Mouse (Mus musculus) kidney, embryonic 14.5 days (tissue): ENCODE measurements around the gene Myo5a. TPM values are rescaled to one million over a fixed set of nuclear protein-coding genes. Genes with fewer than 3 reads are reported as not detected.
A peak's percentile ranks its signal among the peaks of the same experiment; 100 is the strongest.

Experiments used
- ATAC-seq: fragments of 200-750 bp; cut with Nextera tagmentation; 2 replicates; pipeline ENCODE4 v1.8.0; 2017; ENCODE audit warnings: moderate number of reproducible peaks, mild to moderate bottlenecking, moderate TSS enrichment, moderate library complexity; ENCODE audit not compliant: low FRiP score, low TSS enrichment
- H3K27ac ChIP-seq: fragments of 300-500 bp; sonication (generic); 2 replicates; pipeline ENCODE4 v1.5.1; 2014; ENCODE audit warnings: low read depth, mild to moderate bottlenecking, low read length, moderate library complexity, mixed read lengths
- H3K27me3 ChIP-seq: fragments of 300-500 bp; sonication (generic); 2 replicates; pipeline ENCODE4 v1.6.1; 2014; ENCODE audit warnings: mild to moderate bottlenecking, low read length; ENCODE audit not compliant: control insufficient read depth, insufficient read depth
- H3K36me3 ChIP-seq: fragments of 300-500 bp; sonication (generic); 2 replicates; pipeline ENCODE4 v1.6.1; 2014; ENCODE audit warnings: low read length, mixed read lengths; ENCODE audit not compliant: control insufficient read depth, insufficient read depth
- H3K4me1 ChIP-seq: fragments of 300-500 bp; sonication (generic); 2 replicates; pipeline ENCODE4 v1.6.1; 2014; ENCODE audit warnings: low read length, mixed read lengths; ENCODE audit not compliant: control insufficient read depth, insufficient read depth
- H3K4me2 ChIP-seq: fragments of 300-500 bp; sonication (generic); replicated peaks from 2 replicates; pipeline ENCODE4 v1.6.1; 2014; ENCODE audit warnings: low read depth, mild to moderate bottlenecking, low read length
- H3K4me3 ChIP-seq: fragments of 300-500 bp; sonication (generic); 2 replicates; pipeline ENCODE4 v1.5.1; 2014; ENCODE audit warnings: mild to moderate bottlenecking, low read length
- H3K9ac ChIP-seq: fragments of 300-500 bp; sonication (generic); 2 replicates; pipeline ENCODE4 v1.6.1; 2014; ENCODE audit warnings: low read depth, mild to moderate bottlenecking, low read length, moderate library complexity
- H3K9me3 ChIP-seq: fragments of 300-500 bp; sonication (generic); 2 replicates; pipeline ENCODE4 v1.6.1; 2016; ENCODE audit warnings: low read length; ENCODE audit not compliant: control insufficient read depth
- WGBS: fragments of 180-500 bp; shearing (Covaris S2); extraction: QIAGEN DNeasy Blood & Tissue Kit; methylation state at CpG from one replicate; pipeline ENCODE4 v1.1.7; 2014; 5-methylcytosine and 5-hydroxymethylcytosine counted together
- polyA plus RNA-seq: library from polyadenylated mRNA; unstranded; fragments of >200 nt; fragmentation: Nextera tagmentation; extraction: Ambion mirVana; gene quantifications from 2 replicates; pipeline ENCODE4 v1.2.1, GENCODE M21; 2014

Gene Myo5a
- polyA plus RNA-seq, 1 experiment from 2014 or later = 23.5 TPM

- 65% methylated on average over 14 of the region's 14 CpGs for WGBS
- peaks cover 25% of the 10 kb centered on the region for H3K4me1 ChIP-seq
- H3K27ac ChIP-seq = peak overlapping the region; percentile 71; the same call in 1 of the 2 replicates
- H3K9me3 ChIP-seq = no peaks in the 10 kb centered on the region
- H3K9ac ChIP-seq = no peak overlapping the region
- no peak overlapping the region for H3K4me3 ChIP-seq
- peak; percentile 34 for ATAC-seq
- no peak overlapping the region for H3K4me2 ChIP-seq
- H3K27me3 ChIP-seq = no peaks in the 10 kb centered on the region
- H3K36me3 ChIP-seq = no peaks in the 10 kb centered on the region
Observed at GRCm38 (mm10) chr9:75255820-75256545, 185.2 kb downstream of the Myo5a start.

- no peak for ATAC-seq
Observed at GRCm38 (mm10) chr9:75258792-75259191, 188.0 kb downstream of the Myo5a start.

GRCm38 (mm10) chr9:75259656-75260055, 188.8 kb downstream of the Myo5a start:
- no peak overlapping the region for H3K4me2 ChIP-seq
- H3K27ac ChIP-seq = no peak overlapping the region
- H3K9ac ChIP-seq = no peak overlapping the region
- ATAC-seq = no peak
- no peaks in the 10 kb centered on the region for H3K36me3 ChIP-seq
- 93% methylated on average over 4 of the region's 4 CpGs for WGBS
- no peaks in the 10 kb centered on the region for H3K9me3 ChIP-seq
- H3K27me3 ChIP-seq = no peaks in the 10 kb centered on the region
- H3K4me1 ChIP-seq = peaks cover 24% of the 10 kb centered on the region
- H3K4me3 ChIP-seq = no peak overlapping the region

More at GRCm38 (mm10) chr9:75258792-75259191, 188.0 kb downstream of the Myo5a start:
- no peaks in the 10 kb centered on the region for H3K9me3 ChIP-seq
- no peak overlapping the region for H3K9ac ChIP-seq
- no peaks in the 10 kb centered on the region for H3K27me3 ChIP-seq
- no peak overlapping the region for H3K4me3 ChIP-seq
- no peak overlapping the region; the same call in 1 of the 2 replicates for H3K27ac ChIP-seq
- no peaks in the 10 kb centered on the region for H3K36me3 ChIP-seq
- WGBS = 63% methylated on average over 4 of the region's 4 CpGs
- H3K4me1 ChIP-seq = peaks cover 28% of the 10 kb centered on the region
- no peak overlapping the region for H3K4me2 ChIP-seq

- Histone ChIP-seq H3K27me3 (no peaks in the 10 kb centered on the region), H3K27ac (no peak overlapping the region; the same call in 1 of the 2 replicates), H3K9ac (no peak overlapping the region), H3K4me3 (no peak overlapping the region), H3K9me3 (no peaks in the 10 kb centered on the region), H3K4me2 (no peak overlapping the region), H3K36me3 (no peaks in the 10 kb centered on the region), H3K4me1 (peaks cover 12% of the 10 kb centered on the region)
- WGBS = 17% methylated on average over 8 of the region's 8 CpGs
- ATAC-seq = peak; percentile 36; the same call in 1 of the 2 replicates
Observed at GRCm38 (mm10) chr9:75261332-75261872, 190.6 kb downstream of the Myo5a start.

- no peak for ATAC-seq
- Histone ChIP-seq H3K36me3 (no peaks in the 10 kb centered on the region), H3K9ac (no peak overlapping the region), H3K9me3 (no peaks in the 10 kb centered on the region), H3K4me3 (no peak overlapping the region), H3K27ac (no peak overlapping the region), H3K4me2 (no peak overlapping the region), H3K4me1 (peaks cover 12% of the 10 kb centered on the region; the same call in 1 of the 2 replicates), H3K27me3 (no peaks in the 10 kb centered on the region)
- WGBS = 78% methylated on average over 8 of the region's 8 CpGs
Observed at GRCm38 (mm10) chr9:75262235-75262826, 191.5 kb downstream of the Myo5a start.

- peak; percentile 45; the same call in 1 of the 2 replicates for ATAC-seq
- no peak overlapping the region for H3K9ac ChIP-seq
- WGBS = 58% methylated on average over 3 of the region's 3 CpGs
- H3K9me3 ChIP-seq = no peaks in the 10 kb centered on the region
- no peak overlapping the region for H3K4me2 ChIP-seq
- H3K27ac ChIP-seq = no peak overlapping the region
- H3K4me1 ChIP-seq = peaks cover 12% of the 10 kb centered on the region; the same call in 1 of the 2 replicates
- H3K4me3 ChIP-seq = no peak overlapping the region
- no peaks in the 10 kb centered on the region for H3K27me3 ChIP-seq
- no peaks in the 10 kb centered on the region for H3K36me3 ChIP-seq
Observed at GRCm38 (mm10) chr9:75264008-75264718, 193.3 kb downstream of the Myo5a start.

- ATAC-seq = no peak
- H3K27ac ChIP-seq = no peak overlapping the region
- WGBS = 79% methylated on average over 6 of the region's 6 CpGs
- no peak overlapping the region for H3K4me3 ChIP-seq
- H3K27me3 ChIP-seq = no peaks in the 10 kb centered on the region
- H3K36me3 ChIP-seq = no peaks in the 10 kb centered on the region
- H3K9me3 ChIP-seq = no peaks in the 10 kb centered on the region
- H3K4me2 ChIP-seq = no peak overlapping the region
- peaks cover 6% of the 10 kb centered on the region; the same call in 1 of the 2 replicates for H3K4me1 ChIP-seq
- no peak overlapping the region for H3K9ac ChIP-seq
Observed at GRCm38 (mm10) chr9:75267147-75267546, 196.3 kb downstream of the Myo5a start.

GRCm38 (mm10) chr9:75270382-75270781, 199.6 kb downstream of the Myo5a start:
- Histone ChIP-seq H3K9me3 (no peaks in the 10 kb centered on the region), H3K4me3 (no peak overlapping the region), H3K4me2 (no peak overlapping the region), H3K27ac (no peak overlapping the region), H3K36me3 (no peaks in the 10 kb centered on the region), H3K9ac (no peak overlapping the region), H3K4me1 (0 out of 2 replicates have a peak, but pooled peaks cover 2% of the 10 kb centered on the region), H3K27me3 (no peaks in the 10 kb centered on the region)
- ATAC-seq = no peak
- WGBS = 56% methylated on average over 6 of the region's 6 CpGs
